Mouse (Mus musculus) urinary bladder, postnatal 0 days (tissue): ENCODE results near the gene Olfr1442. TPM values are rescaled to one million over a fixed set of nuclear protein-coding genes. Genes with fewer than 3 reads are reported as not detected.

ENCODE experiments used
- polyA plus RNA-seq: library from polyadenylated mRNA; unstranded; fragments of >200 nt; fragmentation: Nextera tagmentation; extraction: Ambion mirVana; gene quantifications from 2 replicates; pipeline ENCODE4 v1.2.1, GENCODE M21; 2015

Gene Olfr1442
- not detected in 2 replicates for polyA plus RNA-seq

GRCm38 (mm10) chr19:12670139-12670538 lies at the start of gene Olfr1442:
Gene Olfr1442, plus strand, starts transcription at chr19:12670439.

GRCm38 (mm10) chr19:12633176-12633575 lies 37.1 kb upstream of the Olfr1442 start, which contains the start of gene Glyat:
Gene Glyat, plus strand, starts transcription at chr19:12633308.

GRCm38 (mm10) chr19:12677812-12678211 lies 7.6 kb downstream of the Olfr1442 start, which contains the start of gene Olfr1443:
Gene Olfr1443, plus strand, starts transcription at chr19:12678112.

GRCm38 (mm10) chr19:12695590-12695989 lies 25.4 kb downstream of the Olfr1442 start, which contains the start of gene Keg1:
Gene Keg1, plus strand, starts transcription at chr19:12695786.

Other genes with a start within 250 kb of the Olfr1442 start
- gene Pfpl, start 242.5 kb upstream of the Olfr1442 start, polyA plus RNA-seq, result not detected in 2 replicates
- gene Mpeg1, start 209.7 kb upstream of the Olfr1442 start, polyA plus RNA-seq, result 0.71 and 1.6 TPM in 2 replicates
- 10.8 and 11.4 TPM in 2 replicates for gene Dtx4, start 169.0 kb upstream of the Olfr1442 start, polyA plus RNA-seq
- 12.3 and 15.4 TPM in 2 replicates for gene Fam111a, start 124.7 kb upstream of the Olfr1442 start, polyA plus RNA-seq
- 0.15 and 0.40 TPM in 2 replicates for gene Gm4952, start 70.5 kb upstream of the Olfr1442 start, polyA plus RNA-seq
- not detected in 2 replicates for gene Glyat, start 37.1 kb upstream of the Olfr1442 start, polyA plus RNA-seq
- not detected in 2 replicates for gene Olfr1443, start 7.7 kb downstream of the Olfr1442 start, polyA plus RNA-seq
- gene Keg1, start 25.3 kb downstream of the Olfr1442 start, polyA plus RNA-seq, result not detected in 2 replicates
- 0.70 and 1.2 TPM in 2 replicates for gene Cntf, start 95.2 kb downstream of the Olfr1442 start, polyA plus RNA-seq
- 8.7 and 10.9 TPM in 2 replicates for gene Zfp91, start 125.7 kb downstream of the Olfr1442 start, polyA plus RNA-seq
- gene Lpxn, start 125.8 kb downstream of the Olfr1442 start, polyA plus RNA-seq, result 1.9 and 4.2 TPM in 2 replicates
- not detected in 2 replicates for gene Gm5244, start 176.2 kb downstream of the Olfr1442 start, polyA plus RNA-seq
- not detected in 2 replicates for gene Olfr1444, start 186.8 kb downstream of the Olfr1442 start, polyA plus RNA-seq
- not detected in 2 replicates for gene Olfr1445, start 213.4 kb downstream of the Olfr1442 start, polyA plus RNA-seq
- not detected in 2 replicates for gene Olfr1446, start 223.1 kb downstream of the Olfr1442 start, polyA plus RNA-seq
- gene Olfr1447, start 233.3 kb downstream of the Olfr1442 start, polyA plus RNA-seq, result not detected in 2 replicates